Mouse (Mus musculus): ENCODE results near the gene Jak3. TPM values are rescaled to one million over a fixed set of nuclear protein-coding genes. Genes with fewer than 3 reads are reported as not detected.

Jak3 gene
- polyA plus RNA-seq (2015; fragmentation: Nextera tagmentation; extraction: Ambion mirVana): 7.5 and 9.3 TPM in 2 replicates

DNA sequence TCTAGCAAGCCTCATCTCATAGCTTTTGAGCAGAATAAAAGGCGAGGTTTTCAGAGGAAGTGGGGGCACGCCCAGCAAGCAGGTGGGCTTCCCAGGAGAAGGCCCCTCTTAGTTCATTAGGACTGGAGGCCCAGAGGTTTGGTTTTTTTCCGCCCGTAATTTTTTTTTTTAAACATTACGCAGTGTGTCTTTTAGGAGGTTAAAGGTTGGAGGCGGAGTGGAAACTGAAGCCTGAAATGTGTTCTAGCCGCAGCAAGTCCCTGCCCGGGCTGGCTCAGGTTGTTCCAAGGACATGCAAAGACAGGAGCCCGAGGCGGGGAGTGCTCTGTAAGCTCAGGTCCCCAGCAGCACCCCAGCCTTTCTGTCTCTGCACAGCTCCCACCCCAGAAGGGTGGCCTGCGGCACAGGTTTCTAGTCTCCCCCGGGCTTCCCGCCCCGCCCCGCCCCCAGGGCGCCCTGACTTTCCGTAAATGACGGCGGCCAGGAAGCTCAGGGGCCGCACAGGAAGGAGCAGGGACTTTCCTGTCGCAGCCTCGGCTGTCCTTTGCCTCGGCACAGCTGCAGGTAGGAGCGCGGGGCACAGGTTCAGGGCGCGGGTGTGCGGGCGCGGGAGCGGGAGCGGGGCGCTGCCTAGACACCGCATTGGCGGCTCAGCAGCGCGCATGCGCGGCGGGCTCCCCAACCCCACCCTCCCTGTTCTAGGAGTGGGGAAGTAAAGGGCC lies at the start of gene Jak3:
TSS of gene Jak3 (plus strand) at position 277 of the 722 bp plus-strand sequence.

DNA sequence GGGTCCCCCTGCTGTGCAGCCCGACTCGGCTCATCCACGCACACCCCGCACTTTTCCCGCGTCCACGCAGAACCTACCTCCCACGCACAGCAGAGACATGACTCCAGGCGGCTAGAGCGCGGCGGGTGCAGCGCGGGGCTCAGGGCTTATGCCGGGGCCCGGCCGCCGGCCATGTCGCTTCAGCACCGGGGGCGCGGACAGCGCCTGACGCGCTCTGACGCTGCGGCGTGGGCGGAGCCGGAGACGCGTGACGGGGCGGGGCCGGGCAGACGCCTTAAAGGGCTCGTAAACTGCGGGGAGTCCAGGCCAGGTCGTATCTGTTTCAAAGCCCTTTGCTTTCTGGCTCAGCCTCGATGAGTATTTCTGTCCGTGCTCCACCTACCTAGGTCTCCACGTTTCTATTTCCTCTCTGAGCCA lies 4.5 kb upstream of the Jak3 start, which contains the start of gene Unc13a:
TSS of gene Unc13a (minus strand) at position 209 of the 417 bp plus-strand sequence.

DNA sequence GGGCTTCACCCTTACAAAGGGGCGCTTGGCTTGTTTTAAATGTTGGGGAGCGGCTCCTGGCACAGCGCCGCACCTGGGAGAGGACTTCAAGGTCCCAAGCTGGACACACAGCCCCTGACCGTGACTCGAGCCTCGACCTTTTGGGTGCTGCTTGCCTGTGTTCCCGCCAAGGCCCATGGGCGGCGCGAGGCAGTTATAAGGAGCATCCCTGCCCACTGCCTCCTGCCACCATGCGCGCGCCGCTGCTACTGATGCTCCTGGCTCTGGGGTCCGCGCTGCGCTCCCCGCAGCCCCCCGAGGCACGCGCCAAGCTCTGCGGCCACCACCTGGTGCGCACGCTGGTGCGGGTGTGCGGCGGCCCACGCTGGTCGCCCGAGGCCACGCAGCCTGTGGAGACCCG lies 12.9 kb downstream of the Jak3 start, which contains the start of gene Insl3:
TSS of gene Insl3 (plus strand) at position 187 of the 400 bp plus-strand sequence.

DNA sequence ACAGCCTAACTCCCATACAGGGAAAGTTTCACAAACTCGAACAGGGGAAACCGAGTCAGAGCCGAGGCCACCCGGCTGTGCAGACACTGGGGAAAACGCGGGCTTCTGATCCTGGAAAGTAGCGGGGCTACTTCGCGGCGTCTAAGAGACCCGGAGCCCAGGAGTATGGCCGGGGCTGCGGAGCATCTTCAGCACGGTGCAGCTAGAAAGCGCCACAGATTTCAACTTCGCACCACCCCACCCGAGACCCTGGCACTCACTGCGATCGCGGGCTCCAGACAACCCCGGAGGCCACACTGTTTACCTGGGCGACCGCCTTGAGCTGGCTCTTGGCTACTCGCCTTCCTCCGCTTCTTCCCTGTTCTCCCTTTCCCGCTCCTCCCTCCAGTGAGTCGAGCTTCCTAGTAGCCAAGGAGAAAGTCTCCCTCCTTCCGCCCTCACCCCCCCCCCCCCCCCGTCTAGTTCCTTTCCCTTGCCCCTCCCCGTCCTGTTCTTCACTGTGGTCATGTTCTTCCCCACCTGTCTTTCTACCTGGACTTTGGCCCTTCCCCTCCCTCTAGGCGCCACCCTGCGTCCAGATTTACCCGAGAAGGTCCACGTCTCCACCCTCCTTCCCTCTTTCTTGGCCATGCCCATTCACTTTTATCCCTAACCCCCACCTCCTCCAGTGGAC lies 25.5 kb downstream of the Jak3 start, which contains the start of gene B3gnt3:
TSS of gene B3gnt3 (minus strand) at position 376 of the 673 bp plus-strand sequence.

DNA sequence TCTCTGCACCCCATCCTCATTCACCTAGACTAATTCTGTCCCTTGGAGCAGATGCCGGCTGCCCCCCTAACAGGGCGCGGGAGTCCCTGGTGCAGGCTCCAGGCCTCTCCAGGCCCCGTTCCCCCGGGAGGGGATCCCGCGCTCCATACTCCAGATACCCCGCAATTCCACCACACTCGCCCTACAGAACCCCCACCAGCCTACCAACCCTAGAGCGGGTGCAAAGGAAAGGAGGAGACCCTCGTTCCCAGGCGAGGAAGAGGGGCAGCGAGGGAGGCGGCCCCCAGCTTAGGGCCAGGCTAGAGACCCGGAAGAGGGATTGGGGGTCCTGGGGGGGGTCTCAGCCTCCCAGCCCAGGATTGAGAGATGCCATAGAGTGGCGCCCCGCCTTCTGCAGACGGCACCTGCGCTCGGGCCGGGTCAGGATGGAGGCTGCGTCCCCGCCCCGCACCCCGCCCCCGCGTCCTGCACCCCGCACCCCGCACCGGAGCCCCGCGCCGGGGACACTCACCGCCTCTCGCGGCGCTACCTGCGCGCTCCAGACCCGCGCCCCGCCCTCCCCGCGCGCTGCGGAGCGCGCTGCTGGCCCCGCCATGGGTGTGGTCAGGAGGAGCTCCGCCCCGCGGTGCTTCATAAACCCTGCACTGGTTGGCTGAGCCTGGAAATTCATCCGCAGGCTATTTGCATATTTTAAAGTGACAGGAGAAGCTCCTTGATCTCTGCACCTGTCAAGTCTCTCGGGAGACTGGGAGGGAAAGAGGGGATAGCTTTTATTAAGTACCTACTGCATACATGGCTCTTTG lies 49.2 kb downstream of the Jak3 start, which contains the start of gene Fcho1:
TSS of gene Fcho1 (minus strand) at position 595 of the 803 bp plus-strand sequence.

Other genes with a start within 250 kb of the Jak3 start
- gene Abhd8, start 212.6 kb upstream of the Jak3 start, polyA plus RNA-seq (2015; fragmentation: Nextera tagmentation; extraction: Ambion mirVana): 12.1 and 15.6 TPM in 2 replicates
- gene Mrpl34, start 211.3 kb upstream of the Jak3 start, polyA plus RNA-seq (2015; fragmentation: Nextera tagmentation; extraction: Ambion mirVana): 132 and 137 TPM in 2 replicates
- 57.6 and 58.7 TPM in 2 replicates for gene Dda1, start 207.1 kb upstream of the Jak3 start, polyA plus RNA-seq (2015; fragmentation: Nextera tagmentation; extraction: Ambion mirVana)
- gene Ano8, start 190.3 kb upstream of the Jak3 start, polyA plus RNA-seq (2015; fragmentation: Nextera tagmentation; extraction: Ambion mirVana): 0.48 and 0.53 TPM in 2 replicates
- gene Gtpbp3, start 188.2 kb upstream of the Jak3 start, polyA plus RNA-seq (2015; fragmentation: Nextera tagmentation; extraction: Ambion mirVana): 8.7 and 9.3 TPM in 2 replicates
- 80.9 and 96.7 TPM in 2 replicates for gene Plvap, start 164.5 kb upstream of the Jak3 start, polyA plus RNA-seq (2015; fragmentation: Nextera tagmentation; extraction: Ambion mirVana)
- gene Ccdc194, start 150.6 kb upstream of the Jak3 start, polyA plus RNA-seq (2015; fragmentation: Nextera tagmentation; extraction: Ambion mirVana): 0.11 and 0.13 TPM in 2 replicates
- 74.9 and 101 TPM in 2 replicates for gene Bst2, start 138.8 kb upstream of the Jak3 start, polyA plus RNA-seq (2015; fragmentation: Nextera tagmentation; extraction: Ambion mirVana)
- gene Mvb12a, start 133.4 kb upstream of the Jak3 start, polyA plus RNA-seq (2015; fragmentation: Nextera tagmentation; extraction: Ambion mirVana): 45.0 and 54.4 TPM in 2 replicates
- 3.3 and 4.9 TPM in 2 replicates for gene Tmem221, start 117.4 kb upstream of the Jak3 start, polyA plus RNA-seq (2015; fragmentation: Nextera tagmentation; extraction: Ambion mirVana)
- gene Nxnl1, start 109.7 kb upstream of the Jak3 start, polyA plus RNA-seq (2015; fragmentation: Nextera tagmentation; extraction: Ambion mirVana): 0.05 and 0.08 TPM in 2 replicates
- 7.9 and 14.5 TPM in 2 replicates for gene Slc27a1, start 107.4 kb upstream of the Jak3 start, polyA plus RNA-seq (2015; fragmentation: Nextera tagmentation; extraction: Ambion mirVana)
- gene Pgls, start 84.1 kb upstream of the Jak3 start, polyA plus RNA-seq (2015; fragmentation: Nextera tagmentation; extraction: Ambion mirVana): 174 and 198 TPM in 2 replicates
- gene Fam129c, start 78.6 kb upstream of the Jak3 start, polyA plus RNA-seq (2015; fragmentation: Nextera tagmentation; extraction: Ambion mirVana): 8.2 and 11.6 TPM in 2 replicates
- 34.5 and 44.4 TPM in 2 replicates for gene Colgalt1, start 65.3 kb upstream of the Jak3 start, polyA plus RNA-seq (2015; fragmentation: Nextera tagmentation; extraction: Ambion mirVana)
- gene Unc13a, start 4.5 kb upstream of the Jak3 start, polyA plus RNA-seq (2015; fragmentation: Nextera tagmentation; extraction: Ambion mirVana): 0.24 and 0.53 TPM in 2 replicates
- 5.0 and 6.6 TPM in 2 replicates for gene Insl3, start 12.9 kb downstream of the Jak3 start, polyA plus RNA-seq (2015; fragmentation: Nextera tagmentation; extraction: Ambion mirVana)
- gene B3gnt3, start 25.5 kb downstream of the Jak3 start, polyA plus RNA-seq (2015; fragmentation: Nextera tagmentation; extraction: Ambion mirVana): 4.3 and 5.0 TPM in 2 replicates
- 48.8 and 51.1 TPM in 2 replicates for gene Fcho1, start 49.4 kb downstream of the Jak3 start, polyA plus RNA-seq (2015; fragmentation: Nextera tagmentation; extraction: Ambion mirVana)
- 2.2 and 2.8 TPM in 2 replicates for gene Zfp709, start 205.7 kb downstream of the Jak3 start, polyA plus RNA-seq (2015; fragmentation: Nextera tagmentation; extraction: Ambion mirVana)
- gene Zfp882, start 232.3 kb downstream of the Jak3 start, polyA plus RNA-seq (2015; fragmentation: Nextera tagmentation; extraction: Ambion mirVana): 1.0 and 1.6 TPM in 2 replicates
- 7.8 and 8.9 TPM in 2 replicates for gene Zfp617, start 232.3 kb downstream of the Jak3 start, polyA plus RNA-seq (2015; fragmentation: Nextera tagmentation; extraction: Ambion mirVana)